Mouse (Mus musculus): Measurements from ENCODE around the gene Cmtm1. TPM values are rescaled to one million over a fixed set of nuclear protein-coding genes. Genes with fewer than 3 reads are reported as not detected.

Cmtm1 gene
- total and polyA plus RNA-seq, 3 experiments: not detected

DNA sequence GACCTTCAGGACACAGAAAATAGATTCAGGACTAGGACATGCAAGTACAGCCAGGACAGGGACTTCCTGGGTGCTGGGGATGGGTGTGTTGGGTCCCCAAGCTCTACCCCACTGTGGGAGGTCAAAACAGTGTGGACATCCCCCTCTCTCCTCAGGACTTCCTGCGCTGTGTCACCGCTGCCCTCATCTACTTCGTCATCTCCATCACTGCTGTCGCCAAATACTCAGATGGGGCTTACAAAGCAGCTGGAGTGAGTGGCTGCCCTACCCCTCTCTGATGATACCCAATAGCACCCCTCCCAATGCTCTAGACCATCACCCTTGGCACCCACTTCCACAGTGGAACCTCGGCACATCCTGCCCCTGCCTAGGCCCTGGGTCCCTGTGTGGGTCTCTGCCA is 34.7 kb upstream of the Cmtm1 start:
- peaks cover 0 to 7% of the 10 kb centered on the region in 2 experiments; a peak in 2 of 4 replicates for H3K4me1 ChIP-seq (ENCODE audit: control insufficient read depth in 1 of 2, insufficient read depth in 2 of 2, low read length in 2 of 2)
- peaks cover 10% of the 10 kb centered on the region for H3K79me2 ChIP-seq (ENCODE audit: control insufficient read depth, insufficient read depth, low read length, poor library complexity)
- H3K36me3 ChIP-seq (ENCODE audit: control insufficient read depth in 1 of 2, insufficient read depth in 2 of 2, low read length in 2 of 2): peaks cover 0 to 4% of the 10 kb centered on the region in 2 experiments; a peak in 2 of 4 replicates
- DNase-seq (ENCODE audit: low read depth, low spot score): no peak
- TF ChIP-seq MYC (IDR thresholded peaks at IDR 0.05; ENCODE audit: low read depth, low read length) (no peak), ZMIZ1 (IDR thresholded peaks at IDR 0.05; ENCODE audit: low read depth, low read length) (no peak), MXI1 (IDR thresholded peaks at IDR 0.05; ENCODE audit: low read depth, low read length) (no peak), USF2 (IDR thresholded peaks at IDR 0.05; ENCODE audit: borderline replicate concordance in 1 of 2, insufficient read depth in 1 of 2, low read depth in 1 of 2, low read length in 2 of 2) (no peak), POLR2AphosphoS5 (IDR thresholded peaks at IDR 0.05; ENCODE audit: borderline replicate concordance, low read depth, low read length) (no peak), TBP (IDR thresholded peaks at IDR 0.05; ENCODE audit: low read depth, low read length) (no peak), CTCF (IDR thresholded peaks at IDR 0.05 in 2 of 3, conservative IDR thresholded peaks at IDR 0.05 in 1 of 3; ENCODE audit: control insufficient read depth in 1 of 3, insufficient read depth in 1 of 3, low read depth in 2 of 3, low read length in 3 of 3, poor library complexity in 1 of 3, severe bottlenecking in 1 of 3) (no peak), HCFC1 (IDR thresholded peaks at IDR 0.05; ENCODE audit: low read depth, low read length) (no peak), TCF12 (IDR thresholded peaks at IDR 0.05; ENCODE audit: low read depth, low read length) (no peak), BHLHE40 (IDR thresholded peaks at IDR 0.05; ENCODE audit: borderline replicate concordance, low read depth, low read length) (no peak), ZKSCAN1 (IDR thresholded peaks at IDR 0.05; ENCODE audit: low read depth, low read length) (no peak), MAZ (IDR thresholded peaks at IDR 0.05; ENCODE audit: low read depth, low read length) (no peak)
- no peak overlapping the region for H3K9ac ChIP-seq (ENCODE audit: control insufficient read depth, low read depth, low read length, poor library complexity, severe bottlenecking)
- no peak overlapping the region for H3K27ac ChIP-seq (ENCODE audit: control insufficient read depth, low read depth, low read length)
- H3K4me3 ChIP-seq (ENCODE audit: control insufficient read depth in 1 of 2, insufficient read depth in 1 of 2, low read depth in 2 of 2, low read length in 2 of 2): no peak overlapping the region
- H3K9me3 ChIP-seq (replicated peaks; ENCODE audit: insufficient read depth, low read length): no peaks in the 10 kb centered on the region
- H3K27me3 ChIP-seq (ENCODE audit: control insufficient read depth in 1 of 2, insufficient read depth in 2 of 2, low read length in 2 of 2): no peaks in the 10 kb centered on the region

- TF ChIP-seq RCOR1 (IDR thresholded peaks at IDR 0.05; ENCODE audit: low read depth, low read length): no peak
- TF ChIP-seq HCFC1 (IDR thresholded peaks at IDR 0.05; ENCODE audit: low read depth, low read length): no peak
- TF ChIP-seq BHLHE40 (IDR thresholded peaks at IDR 0.05; ENCODE audit: borderline replicate concordance, low read depth, low read length): no peak
- no peak for TF ChIP-seq GATA1 (IDR thresholded peaks at IDR 0.05; ENCODE audit: low read depth, low read length)
- TF ChIP-seq SMC3 (IDR thresholded peaks at IDR 0.05; ENCODE audit: low read depth, low read length): peak; percentile 82
- TF ChIP-seq RAD21 (IDR thresholded peaks at IDR 0.05; ENCODE audit: low read depth, low read length): peak; percentile 75
- peak; percentile 87 to 93 (median 92) for TF ChIP-seq CTCF (IDR thresholded peaks at IDR 0.05 in 2 of 3, conservative IDR thresholded peaks at IDR 0.05 in 1 of 3; ENCODE audit: control insufficient read depth in 1 of 3, insufficient read depth in 1 of 3, low read depth in 2 of 3, low read length in 3 of 3, poor library complexity in 1 of 3, severe bottlenecking in 1 of 3)
- no peak for TF ChIP-seq MAX (IDR thresholded peaks at IDR 0.05; ENCODE audit: low read length)
- TF ChIP-seq ELF1 (IDR thresholded peaks at IDR 0.05; ENCODE audit: low read depth, low read length): no peak
- peak; percentile 44 for TF ChIP-seq ZC3H11A (IDR thresholded peaks at IDR 0.05; ENCODE audit: low read depth, low read length)
- TF ChIP-seq USF1 (IDR thresholded peaks at IDR 0.05; ENCODE audit: low read depth, low read length): no peak
- TF ChIP-seq TAL1 (IDR thresholded peaks at IDR 0.05; ENCODE audit: low read length): no peak
- no peak for TF ChIP-seq SIN3A (IDR thresholded peaks at IDR 0.05; ENCODE audit: low read length)
- H3K27me3 ChIP-seq (ENCODE audit: control insufficient read depth in 1 of 2, insufficient read depth in 2 of 2, low read length in 2 of 2): no peaks in the 10 kb centered on the region
- H3K9me3 ChIP-seq (replicated peaks; ENCODE audit: insufficient read depth, low read length): no peaks in the 10 kb centered on the region
- DNase-seq (ENCODE audit: low read depth, low spot score): peak; percentile 84
- H3K27ac ChIP-seq (ENCODE audit: control insufficient read depth, low read depth, low read length): no peak overlapping the region
- peaks cover 10% of the 10 kb centered on the region for H3K79me2 ChIP-seq (ENCODE audit: control insufficient read depth, insufficient read depth, low read length, poor library complexity)
- peaks cover 0 to 7% of the 10 kb centered on the region in 2 experiments; a peak in 2 of 4 replicates for H3K4me1 ChIP-seq (ENCODE audit: control insufficient read depth in 1 of 2, insufficient read depth in 2 of 2, low read length in 2 of 2)
- no peak overlapping the region for H3K9ac ChIP-seq (ENCODE audit: control insufficient read depth, low read depth, low read length, poor library complexity, severe bottlenecking)
- H3K36me3 ChIP-seq (ENCODE audit: control insufficient read depth in 1 of 2, insufficient read depth in 2 of 2, low read length in 2 of 2): peaks cover 0 to 4% of the 10 kb centered on the region in 2 experiments; a peak in 2 of 4 replicates
- no peak overlapping the region for H3K4me3 ChIP-seq (ENCODE audit: control insufficient read depth in 1 of 2, insufficient read depth in 1 of 2, low read depth in 2 of 2, low read length in 2 of 2)
Measured at GRCm38 (mm10) chr8:104343957-104344356, 34.0 kb upstream of the Cmtm1 start.

All from MEL (cell line).